Mouse (Mus musculus) megakaryocyte, embryonic 14.5 days (primary cell): ENCODE data around the gene Chchd1. TPM values are rescaled to one million over a fixed set of nuclear protein-coding genes. Genes with fewer than 3 reads are reported as not detected.

ENCODE experiments used
- H3K27me3 ChIP-seq: replicated peaks from 2 replicates; pipeline ENCODE3; 2012; ENCODE audit warnings: inconsistent platforms
- H3K36me3 ChIP-seq: replicated peaks from 2 replicates; pipeline ENCODE3; 2012; ENCODE audit warnings: low read length, inconsistent platforms, mixed read lengths
- H3K4me1 ChIP-seq: 2 replicates; pipeline ENCODE4 v1.6.1; 2012; ENCODE audit warnings: inconsistent platforms
- H3K4me3 ChIP-seq: replicated peaks from 2 replicates; pipeline ENCODE3; 2012; ENCODE audit warnings: moderate library complexity, mild to moderate bottlenecking, inconsistent platforms
- H3K9me3 ChIP-seq: 2 replicates; pipeline ENCODE4 v1.6.1; 2012; ENCODE audit warnings: inconsistent platforms
- FLI1 ChIP-seq: IDR thresholded peaks from 2 replicates; pipeline ENCODE4 v1.6.1; 2012; ENCODE audit warnings: low read length, inconsistent platforms, mixed read lengths
- GATA1 ChIP-seq: IDR thresholded peaks from 3 replicates; pipeline ENCODE4 v1.6.1; 2012; ENCODE audit warnings: mixed read lengths, low read length, inconsistent platforms, borderline replicate concordance
- polyA plus RNA-seq: library from polyadenylated mRNA; stranded (reverse); fragments of >175 nt; gene quantifications from 2 replicates; pipeline ENCODE4 v1.2.3, GENCODE M21; 2012; ENCODE audit warnings: low replicate concordance; ENCODE audit not compliant: insufficient read depth

Gene Chchd1
- polyA plus RNA-seq, result 4.5 and 7.2 TPM in 2 replicates

- H3K27me3 ChIP-seq, result no peaks in the 10 kb centered on the region
- H3K36me3 ChIP-seq, result peaks cover 39% of the 10 kb centered on the region
- peak within 1 kb of the TSS; percentile 98 for H3K4me3 ChIP-seq
- TF ChIP-seq GATA1, result no peak
- TF ChIP-seq FLI1, result no peak
- no peaks in the 10 kb centered on the region for H3K9me3 ChIP-seq
- H3K4me1 ChIP-seq, result peaks cover 63% of the 10 kb centered on the region
These were observed at the start of gene Chchd1 for GRCm38 (mm10) chr14:20702741-20703381. Gene Chchd1 (plus strand): TSS chr14:20703006.

GRCm38 (mm10) chr14:20654690-20655421, 48.0 kb upstream of the Chchd1 start:
- TF ChIP-seq GATA1, result no peak
- TF ChIP-seq FLI1, result no peak
- Histone ChIP-seq H3K9me3 (no peaks in the 10 kb centered on the region), H3K4me3 (no peak overlapping the region), H3K27me3 (peaks cover 2% of the 10 kb centered on the region), H3K36me3 (no peaks in the 10 kb centered on the region), H3K4me1 (peaks cover 48% of the 10 kb centered on the region)

- Histone ChIP-seq H3K4me3 (no peak overlapping the region), H3K27me3 (peaks cover 2% of the 10 kb centered on the region), H3K9me3 (no peaks in the 10 kb centered on the region), H3K4me1 (peaks cover 55% of the 10 kb centered on the region), H3K36me3 (no peaks in the 10 kb centered on the region)
- TF ChIP-seq FLI1, result no peak
- no peak for TF ChIP-seq GATA1
These were observed 47.1 kb upstream of the Chchd1 start for GRCm38 (mm10) chr14:20655731-20656130.

DNA sequence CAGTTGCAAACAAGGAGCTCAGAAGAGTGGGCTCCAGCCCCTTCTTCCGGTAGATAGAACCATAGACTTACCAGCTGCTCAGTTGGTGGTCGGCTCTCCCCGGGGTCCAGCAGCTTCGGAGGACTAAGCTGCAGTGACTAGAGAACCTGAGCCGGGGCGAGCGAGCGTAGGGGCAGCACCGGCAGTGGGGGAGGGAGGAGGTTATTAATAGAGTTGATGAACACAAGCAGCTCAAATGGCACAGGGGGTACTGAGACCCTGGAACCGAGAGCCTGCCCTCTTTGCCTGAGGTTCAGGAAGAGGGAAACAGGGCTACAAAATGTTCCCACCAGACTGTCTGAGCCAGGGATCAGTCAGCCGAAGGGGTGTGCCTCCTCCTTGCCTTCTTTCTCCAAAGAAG, 46.4 kb upstream of the Chchd1 start, which contains the start of gene Myoz1:
TSS of gene Myoz1 (minus strand) at position 180 of the 400 bp plus-strand sequence.
- Histone ChIP-seq H3K9me3 (no peaks in the 10 kb centered on the region), H3K4me1 (peaks cover 56% of the 10 kb centered on the region), H3K27me3 (peaks cover 4% of the 10 kb centered on the region), H3K36me3 (no peaks in the 10 kb centered on the region), H3K4me3 (no peak within 1 kb of the TSS)
- no peak for TF ChIP-seq FLI1
- TF ChIP-seq GATA1, result no peak

DNA sequence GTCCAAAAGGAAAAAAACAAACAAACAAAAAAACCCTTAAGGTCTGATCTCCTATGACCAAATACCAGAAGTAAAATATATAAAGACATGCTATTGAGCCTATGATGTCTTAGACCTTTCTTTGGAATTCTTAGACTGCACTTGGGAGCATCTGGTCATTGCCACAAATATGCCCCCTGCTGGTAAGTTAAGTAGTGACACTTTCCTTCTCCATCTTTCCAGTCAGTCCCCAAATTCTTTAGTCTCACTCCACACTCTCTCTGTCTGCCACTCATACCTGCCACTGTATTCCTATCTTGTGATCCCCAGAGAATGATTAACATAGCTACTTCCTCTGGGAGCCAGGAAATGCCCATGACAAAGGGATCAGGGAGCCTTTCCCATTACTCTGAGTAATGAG, 44.5 kb upstream of the Chchd1 start:
- TF ChIP-seq GATA1 (no peak), FLI1 (no peak)
- H3K4me3 ChIP-seq, result no peak overlapping the region
- no peaks in the 10 kb centered on the region for H3K36me3 ChIP-seq
- H3K9me3 ChIP-seq, result no peaks in the 10 kb centered on the region
- peaks cover 61% of the 10 kb centered on the region for H3K4me1 ChIP-seq
- peaks cover 22% of the 10 kb centered on the region for H3K27me3 ChIP-seq

GRCm38 (mm10) chr14:20658902-20659301, 43.9 kb upstream of the Chchd1 start:
- Histone ChIP-seq H3K9me3 (no peaks in the 10 kb centered on the region), H3K4me1 (peaks cover 67% of the 10 kb centered on the region), H3K36me3 (no peaks in the 10 kb centered on the region), H3K27me3 (peaks cover 28% of the 10 kb centered on the region), H3K4me3 (no peak overlapping the region)
- no peak for TF ChIP-seq GATA1
- no peak for TF ChIP-seq FLI1

DNA sequence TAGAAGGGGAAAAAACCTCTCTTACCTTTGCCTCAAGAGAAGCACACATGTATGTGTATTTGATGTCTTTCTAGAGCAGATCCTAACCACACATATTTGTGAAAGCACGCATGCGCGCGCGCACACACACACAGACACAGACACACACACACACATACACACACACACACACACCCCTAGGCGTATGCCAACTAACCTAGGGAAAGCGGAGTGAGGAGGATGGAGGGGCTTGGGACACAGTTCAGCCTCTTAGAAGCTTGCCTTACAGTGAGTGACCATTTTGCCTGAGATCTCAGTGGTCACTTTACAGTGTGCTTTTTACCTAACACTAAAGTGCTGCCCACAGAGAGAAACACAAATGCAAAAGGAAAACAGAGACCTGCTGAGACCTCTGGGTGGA, 43.1 kb upstream of the Chchd1 start:
- H3K9me3 ChIP-seq, result no peaks in the 10 kb centered on the region
- H3K4me3 ChIP-seq, result no peak overlapping the region
- H3K36me3 ChIP-seq, result no peaks in the 10 kb centered on the region
- peaks cover 71% of the 10 kb centered on the region for H3K4me1 ChIP-seq
- peaks cover 35% of the 10 kb centered on the region for H3K27me3 ChIP-seq
- no peak for TF ChIP-seq GATA1

DNA sequence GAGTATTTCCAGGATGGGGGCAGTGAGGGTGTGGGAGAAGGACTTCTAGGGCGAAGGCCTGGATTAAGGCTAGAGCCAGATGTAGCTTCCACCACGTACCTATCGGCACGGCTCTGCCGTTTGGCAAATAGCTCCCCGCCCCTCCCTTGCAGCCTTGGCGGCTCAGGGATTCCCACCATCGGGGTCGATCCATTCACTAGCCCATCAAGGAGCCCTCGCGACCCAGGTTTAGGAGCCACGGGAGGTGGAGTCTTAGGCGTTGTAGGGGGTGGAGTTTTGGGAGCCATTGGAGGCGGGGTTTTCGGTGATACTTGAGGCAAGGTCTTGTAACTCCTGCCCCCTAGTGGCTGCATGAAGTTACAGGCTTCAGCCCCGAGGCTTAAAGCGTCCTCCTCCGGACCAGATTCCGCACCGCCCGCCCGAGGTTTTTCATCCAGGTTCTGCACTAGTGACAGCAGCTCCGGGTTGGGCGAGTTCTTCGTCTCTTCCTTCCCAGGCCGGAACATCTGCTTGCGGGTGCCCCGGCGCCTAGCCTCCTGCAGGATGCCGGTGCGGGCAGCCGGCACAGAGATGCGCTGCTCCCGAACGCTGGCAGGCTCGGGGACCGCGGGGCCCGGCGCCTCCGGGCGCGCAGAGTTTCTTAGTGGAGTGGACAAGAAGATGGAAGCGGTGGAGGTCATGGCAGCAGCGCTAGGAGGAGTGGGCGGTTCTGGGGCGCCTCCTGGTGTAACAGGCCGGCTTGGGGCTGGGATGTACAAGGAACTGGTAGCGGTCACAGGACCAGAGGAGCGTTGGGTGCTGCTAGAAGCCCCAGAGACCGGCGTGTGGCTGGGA, 41.8 kb upstream of the Chchd1 start:
- no peaks in the 10 kb centered on the region for H3K36me3 ChIP-seq
- peaks cover 57% of the 10 kb centered on the region for H3K4me1 ChIP-seq
- H3K4me3 ChIP-seq, result peak overlapping the region; percentile 93
- H3K9me3 ChIP-seq, result no peaks in the 10 kb centered on the region
- TF ChIP-seq FLI1 (no peak), GATA1 (no peak)
- peaks cover 45% of the 10 kb centered on the region for H3K27me3 ChIP-seq

GRCm38 (mm10) chr14:20661661-20662331, 41.0 kb upstream of the Chchd1 start:
- H3K4me1 ChIP-seq, result peaks cover 52% of the 10 kb centered on the region
- no peak for TF ChIP-seq FLI1
- no peak for TF ChIP-seq GATA1
- H3K27me3 ChIP-seq, result peaks cover 52% of the 10 kb centered on the region
- no peaks in the 10 kb centered on the region for H3K36me3 ChIP-seq
- peak overlapping the region; percentile 93 for H3K4me3 ChIP-seq
- H3K9me3 ChIP-seq, result no peaks in the 10 kb centered on the region
